Mouse (Mus musculus) testis, adult 2 months (tissue): ENCODE measurements at regions not wholly inside any gene's neighbourhood (a gene's known extent, or its start where the extent isn't known, plus 50 kb on each side); places are given as distances from the start of the nearest gene placed in this dataset.

Experiments used
- CTCF ChIP-seq: fragments of 200-500 bp; IDR thresholded peaks from 2 replicates; pipeline ENCODE4 v1.5.1; 2012; ENCODE audit warnings: low read depth, mild to moderate bottlenecking, inconsistent platforms, low read length, moderate library complexity; ENCODE audit not compliant: control insufficient read depth, insufficient read depth, insufficient replicate concordance
- POLR2A ChIP-seq: fragments of 200-500 bp; IDR thresholded peaks from 2 replicates; pipeline ENCODE4 v1.6.1; 2012; ENCODE audit warnings: low read depth, mild to moderate bottlenecking, inconsistent platforms, low read length, moderate library complexity; ENCODE audit not compliant: control insufficient read depth

DNA sequence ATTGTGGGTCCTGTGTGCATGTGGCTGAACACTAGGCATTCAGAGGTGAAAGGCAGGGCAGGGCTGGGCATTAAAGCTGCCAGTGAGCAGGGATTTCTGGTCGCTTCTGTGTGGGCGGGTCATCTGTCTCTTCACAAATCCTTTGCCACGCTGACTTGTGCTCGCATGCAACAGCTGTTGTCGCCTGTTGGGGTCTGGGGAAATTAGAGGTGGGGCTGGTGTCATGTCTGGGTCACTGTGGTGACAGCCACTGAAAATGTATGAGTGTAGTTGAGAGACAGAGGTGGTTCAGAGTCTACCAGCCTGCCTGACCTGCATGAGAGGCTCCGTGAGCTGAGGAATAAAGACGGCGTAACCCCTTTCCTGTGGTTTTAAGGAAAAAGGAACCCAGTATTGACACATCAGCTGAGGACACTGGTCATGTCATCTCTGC, 226.8 kb downstream of the Mex3b start:
- TF ChIP-seq CTCF = no peak
- no peak for TF ChIP-seq POLR2A
